Mouse (Mus musculus) cerebellum, adult 2 months (tissue): ENCODE measurements around the gene Cep295nl.

ENCODE experiments used
- CTCF ChIP-seq: fragments of 200-500 bp; IDR thresholded peaks from 2 replicates; pipeline ENCODE4 v1.5.1; 2011; ENCODE audit warnings: low read depth, mild to moderate bottlenecking, control low read depth, low read length, moderate library complexity, borderline replicate concordance; ENCODE audit not compliant: insufficient read depth
- POLR2A ChIP-seq: fragments of 200-500 bp; IDR thresholded peaks from 2 replicates; pipeline ENCODE4 v1.6.1; 2011; ENCODE audit warnings: low read length, control low read depth, borderline replicate concordance; ENCODE audit not compliant: insufficient read depth

GRCm38 (mm10) chr11:118289999-118290889 is 52.1 kb downstream of the Cep295nl start, which contains the start of gene Usp36:
- TF ChIP-seq POLR2A (peak; percentile 99), CTCF (no peak)
